Mouse (Mus musculus): ENCODE measurements around the gene Pitpna.

Gene Pitpna

DNA sequence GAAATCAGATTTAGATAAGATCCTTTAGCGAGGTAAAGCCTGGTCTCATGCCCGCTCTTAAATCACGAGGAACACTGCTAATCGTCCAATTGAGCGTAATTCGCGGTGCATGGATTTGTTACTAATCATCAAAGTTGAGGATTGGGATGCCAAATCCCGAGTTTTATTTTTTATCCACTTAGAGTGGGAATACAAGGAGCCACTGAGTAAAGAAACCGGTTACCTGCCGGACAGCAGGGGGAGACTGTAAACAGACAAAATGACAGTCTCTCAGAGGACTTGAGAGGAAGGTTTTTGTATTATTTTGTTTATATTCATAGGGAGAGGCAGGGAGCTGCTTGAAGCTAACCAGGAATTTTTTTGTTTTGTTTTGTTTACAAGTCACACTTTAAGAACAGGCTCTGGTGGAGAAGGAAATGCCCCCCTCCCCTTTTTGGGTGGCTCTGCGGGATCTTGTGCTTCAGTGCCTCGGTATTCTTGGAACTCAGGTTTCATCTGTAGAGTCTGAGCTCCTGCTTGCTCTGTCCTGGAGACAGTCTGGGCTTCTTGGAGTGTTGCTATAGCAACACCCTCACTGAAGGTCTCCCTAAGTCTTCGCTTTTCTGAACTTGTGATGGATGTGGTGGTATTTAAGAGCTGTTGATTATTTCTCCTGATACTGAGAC is 43.8 kb downstream of the Pitpna start:
- no peak for DNase-seq (ENCODE audit: low read depth in 1 of 2, low spot score in 2 of 2)

DNA sequence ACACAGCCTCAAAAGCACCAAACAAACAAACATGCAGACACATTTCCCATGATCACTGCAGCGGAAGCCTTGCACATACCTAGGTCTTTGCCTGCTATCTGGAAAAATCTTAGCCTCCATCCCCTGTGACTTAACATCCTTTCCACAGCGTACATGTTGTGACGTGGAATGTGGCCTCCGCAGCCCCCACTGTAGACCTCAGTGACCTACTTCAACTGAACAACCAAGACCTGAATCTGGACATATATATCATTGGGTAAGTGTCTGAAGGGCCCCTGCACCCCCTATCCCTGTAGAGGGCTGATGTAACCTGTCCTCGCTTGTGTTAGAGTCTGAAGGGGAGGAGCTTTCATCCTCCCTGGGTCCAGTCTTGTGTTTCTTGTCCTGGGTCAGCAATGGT is 45.0 kb downstream of the Pitpna start:
- DNase-seq (ENCODE audit: low read depth in 1 of 2, low spot score in 2 of 2): no peak

- DNase-seq (ENCODE audit: low read depth in 1 of 2, low spot score in 2 of 2): no peak
These were observed 46.9 kb downstream of the Pitpna start for GRCm38 (mm10) chr11:75634801-75635200.

- no peak for DNase-seq (ENCODE audit: low read depth in 1 of 2, low spot score in 2 of 2)
These were observed 47.4 kb downstream of the Pitpna start for GRCm38 (mm10) chr11:75635315-75635714.

DNA sequence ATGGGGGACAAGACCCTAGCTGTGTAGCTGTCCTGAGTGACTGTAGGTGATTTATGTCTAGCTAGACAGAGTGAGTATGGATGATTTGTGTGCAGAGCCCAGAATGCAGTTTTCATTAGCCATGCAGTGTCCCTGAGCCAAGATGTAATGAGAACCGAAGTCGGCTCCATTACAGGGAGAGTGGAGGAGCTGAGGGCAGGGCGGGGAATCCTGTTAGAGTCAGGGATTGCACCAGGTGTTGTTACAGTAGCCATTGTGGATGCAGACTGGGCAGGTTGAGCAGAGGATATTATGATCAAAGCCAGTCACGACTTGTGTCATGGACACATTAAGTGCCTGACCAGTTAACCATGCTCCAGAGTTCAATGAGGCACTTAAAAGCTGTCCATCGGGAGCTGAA is 55.4 kb downstream of the Pitpna start:
- DNase-seq (ENCODE audit: low read depth in 1 of 2, low spot score in 2 of 2): no peak

DNA sequence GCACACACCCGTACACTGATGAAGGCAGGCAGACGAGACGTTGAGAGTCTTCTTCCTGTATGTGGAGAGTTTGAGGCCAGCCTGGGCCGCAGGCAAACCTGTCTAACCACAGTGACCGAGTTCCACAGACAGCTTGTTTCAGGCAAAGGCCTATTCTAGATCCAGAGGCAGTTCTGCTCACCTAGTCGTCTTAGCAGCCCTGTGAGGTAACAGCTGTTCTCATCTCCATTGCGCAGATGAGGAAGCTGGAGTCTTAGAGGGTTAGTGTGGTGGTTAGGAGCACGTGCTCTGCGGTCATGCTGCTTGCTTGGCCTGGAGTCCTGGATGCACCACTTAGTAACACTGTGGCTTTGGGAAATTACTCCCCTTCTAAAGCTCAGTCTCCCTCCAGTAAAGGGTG is 56.8 kb downstream of the Pitpna start:
- peak; percentile 33 to 41 for DNase-seq (ENCODE audit: low read depth in 1 of 2, low spot score in 2 of 2)

DNA sequence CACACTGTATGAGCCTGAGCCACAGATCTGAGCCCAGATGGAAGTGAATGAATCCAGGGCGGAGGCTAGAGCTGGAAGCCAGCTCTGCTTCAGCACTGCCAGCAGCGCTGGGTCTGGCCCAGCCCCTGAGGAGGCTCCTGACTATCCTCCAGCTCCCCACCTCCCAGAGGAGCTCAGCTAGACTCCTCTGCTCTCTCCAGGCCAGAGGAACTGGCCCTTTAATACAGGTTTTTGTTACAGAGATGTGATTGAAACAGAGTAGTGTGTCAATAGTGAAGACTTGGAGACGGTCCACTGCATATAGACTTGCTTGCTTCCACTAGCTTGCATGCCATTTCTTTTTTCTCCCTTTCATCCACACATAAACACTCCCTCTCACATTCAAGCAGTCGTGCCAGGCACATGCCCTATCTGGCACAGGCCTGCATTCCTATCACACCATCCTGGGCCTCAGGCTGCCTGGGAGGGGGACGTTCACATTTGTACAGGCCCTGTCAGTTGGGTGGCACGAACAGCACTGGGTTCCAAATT is 59.8 kb downstream of the Pitpna start:
- DNase-seq (ENCODE audit: low read depth in 1 of 2, low spot score in 2 of 2): no peak

DNA sequence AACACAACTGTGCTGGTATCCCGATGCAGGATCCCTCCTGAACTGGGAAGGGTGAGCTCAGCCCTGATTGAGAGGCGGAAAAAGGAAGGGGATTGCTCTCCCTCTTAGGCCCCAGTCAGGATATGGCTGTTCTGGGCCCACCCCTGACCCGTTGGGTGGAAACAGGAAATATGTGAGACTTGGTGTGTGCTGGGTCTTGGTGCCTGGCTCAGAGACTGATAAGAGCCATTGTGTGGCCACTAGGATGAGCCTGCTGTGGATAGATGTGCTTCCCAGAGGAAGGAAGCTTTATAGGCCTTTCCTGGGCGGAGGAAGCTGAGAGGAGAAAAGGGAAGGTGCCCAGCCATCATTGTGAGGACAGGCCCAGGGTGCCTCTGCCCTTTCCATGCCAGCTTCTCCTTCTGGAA is 61.3 kb downstream of the Pitpna start:
- no peak for DNase-seq (ENCODE audit: low read depth in 1 of 2, low spot score in 2 of 2)

DNA sequence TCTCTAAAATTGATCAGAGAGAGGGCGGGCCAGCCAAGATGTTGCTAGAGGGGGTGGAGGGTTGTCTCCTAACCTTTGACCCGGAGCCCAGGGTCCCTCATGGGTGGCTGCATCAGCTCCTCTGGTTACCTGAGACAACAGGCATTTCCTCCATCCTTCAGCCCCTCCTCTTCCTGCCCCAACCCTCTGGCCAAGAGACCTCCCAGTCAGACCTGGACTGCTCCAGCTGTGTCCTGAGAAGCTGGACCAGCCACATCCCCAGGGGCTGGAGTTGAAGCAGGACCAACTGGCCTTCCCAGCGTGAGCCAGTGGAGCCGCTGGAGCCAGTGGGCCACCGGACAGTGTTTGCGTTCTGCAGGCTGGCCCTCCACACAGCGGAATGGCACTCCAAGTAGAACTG is 62.4 kb downstream of the Pitpna start, which contains the start of gene Myo1c:
Gene Myo1c (plus strand): TSS at position 194 of the 400 bp plus-strand sequence.
- no peak for DNase-seq (ENCODE audit: low read depth in 1 of 2, low spot score in 2 of 2)

- DNase-seq (ENCODE audit: low read depth in 1 of 2, low spot score in 2 of 2): peak; percentile 27 to 61
These were observed 63.1 kb downstream of the Pitpna start for GRCm38 (mm10) chr11:75650958-75651425.

- DNase-seq (ENCODE audit: low read depth in 1 of 2, low spot score in 2 of 2): peak; percentile 35 to 74
These were observed 63.7 kb downstream of the Pitpna start for GRCm38 (mm10) chr11:75651426-75652221.

- no peak for DNase-seq (ENCODE audit: low read depth in 1 of 2, low spot score in 2 of 2)
These were observed 64.5 kb downstream of the Pitpna start for GRCm38 (mm10) chr11:75652222-75652941.

DNA sequence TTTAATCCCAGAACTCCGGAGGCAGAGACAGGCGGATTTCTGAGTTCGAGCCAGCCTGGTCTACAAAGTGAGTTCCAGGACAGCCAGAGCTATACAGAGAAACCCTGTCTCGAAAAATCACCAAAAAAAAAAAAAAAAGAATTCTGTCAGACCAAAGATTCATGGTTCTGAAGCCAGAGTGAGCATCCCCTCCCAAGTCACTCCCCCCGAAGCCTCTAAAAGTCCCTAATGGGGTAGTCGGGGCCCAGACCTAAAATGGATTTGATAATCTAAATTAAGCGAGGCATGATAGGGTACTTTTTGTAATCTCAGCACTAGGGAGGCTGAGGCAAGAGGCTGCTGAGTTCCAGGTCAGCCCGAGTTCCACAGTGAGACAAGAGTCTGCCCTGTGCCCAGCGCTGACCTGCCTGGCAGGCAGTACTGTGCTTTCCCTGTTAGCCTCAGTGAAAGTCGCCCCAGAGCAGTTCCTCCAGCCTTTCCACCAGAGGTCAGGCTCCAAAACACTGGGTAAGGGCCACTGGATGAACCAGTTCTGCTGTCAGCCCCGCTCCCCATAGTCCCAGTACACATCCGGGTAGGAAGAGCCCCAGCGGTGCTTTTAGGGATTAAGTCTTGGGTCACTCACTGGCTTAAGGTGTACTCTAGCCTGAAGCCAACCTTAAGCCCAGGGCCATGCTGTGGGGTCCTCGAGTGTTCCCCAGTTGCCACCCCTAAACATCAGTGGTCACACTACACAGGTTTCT is 65.2 kb downstream of the Pitpna start:
- peak in 1 of 2 experiments; percentile 40 for DNase-seq (ENCODE audit: low read depth in 1 of 2, low spot score in 2 of 2)

- peak; percentile 80 to 90 for DNase-seq (ENCODE audit: low read depth in 1 of 2, low spot score in 2 of 2)
These were observed 66.0 kb downstream of the Pitpna start for GRCm38 (mm10) chr11:75653781-75654470.

DNA sequence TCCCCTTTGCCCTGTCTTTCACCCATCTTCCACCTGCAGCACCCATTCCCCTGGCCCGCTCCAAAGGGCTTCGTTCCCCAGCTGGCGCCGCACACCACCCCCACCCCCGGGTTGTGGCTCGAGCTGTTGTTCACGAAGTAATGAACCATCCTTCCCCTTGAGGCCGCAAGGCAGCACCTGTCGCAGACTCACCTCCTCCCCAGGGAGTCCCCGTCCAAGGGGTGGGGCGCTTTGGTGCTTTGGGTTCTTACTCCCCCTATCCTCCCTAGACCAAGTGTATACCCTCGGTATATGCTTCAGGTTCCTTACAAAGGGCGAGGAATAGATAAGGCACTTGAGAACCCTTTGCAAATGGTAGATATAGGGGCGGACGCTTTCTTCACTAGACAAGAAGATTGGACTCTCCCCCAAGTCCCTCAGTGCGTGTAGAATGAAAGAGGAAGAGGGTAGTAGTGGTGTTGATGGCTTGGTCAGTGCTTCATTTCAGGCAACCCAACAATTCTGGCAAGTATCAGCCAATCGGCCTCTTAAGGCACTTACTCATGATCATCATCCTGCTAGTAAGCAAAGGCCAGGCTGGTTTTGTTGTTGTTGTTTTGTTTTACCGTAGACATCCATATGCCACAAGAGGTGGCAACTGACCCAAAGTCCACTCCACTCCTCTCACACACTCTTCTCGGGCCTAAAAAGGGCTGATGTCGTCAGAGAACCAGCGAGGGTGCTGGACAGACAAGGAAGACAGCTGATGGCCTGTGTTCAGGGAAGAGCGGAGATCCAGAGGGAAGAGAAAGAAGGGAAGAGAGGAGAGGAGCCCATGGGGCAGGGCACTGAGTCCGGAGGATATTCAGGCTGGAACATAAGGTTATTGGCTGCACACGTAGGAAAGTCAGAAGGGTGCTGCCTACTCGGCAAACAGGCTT is 66.8 kb downstream of the Pitpna start:
- peak in 1 of 2 experiments; percentile 40 for DNase-seq (ENCODE audit: low read depth in 1 of 2, low spot score in 2 of 2)

DNA sequence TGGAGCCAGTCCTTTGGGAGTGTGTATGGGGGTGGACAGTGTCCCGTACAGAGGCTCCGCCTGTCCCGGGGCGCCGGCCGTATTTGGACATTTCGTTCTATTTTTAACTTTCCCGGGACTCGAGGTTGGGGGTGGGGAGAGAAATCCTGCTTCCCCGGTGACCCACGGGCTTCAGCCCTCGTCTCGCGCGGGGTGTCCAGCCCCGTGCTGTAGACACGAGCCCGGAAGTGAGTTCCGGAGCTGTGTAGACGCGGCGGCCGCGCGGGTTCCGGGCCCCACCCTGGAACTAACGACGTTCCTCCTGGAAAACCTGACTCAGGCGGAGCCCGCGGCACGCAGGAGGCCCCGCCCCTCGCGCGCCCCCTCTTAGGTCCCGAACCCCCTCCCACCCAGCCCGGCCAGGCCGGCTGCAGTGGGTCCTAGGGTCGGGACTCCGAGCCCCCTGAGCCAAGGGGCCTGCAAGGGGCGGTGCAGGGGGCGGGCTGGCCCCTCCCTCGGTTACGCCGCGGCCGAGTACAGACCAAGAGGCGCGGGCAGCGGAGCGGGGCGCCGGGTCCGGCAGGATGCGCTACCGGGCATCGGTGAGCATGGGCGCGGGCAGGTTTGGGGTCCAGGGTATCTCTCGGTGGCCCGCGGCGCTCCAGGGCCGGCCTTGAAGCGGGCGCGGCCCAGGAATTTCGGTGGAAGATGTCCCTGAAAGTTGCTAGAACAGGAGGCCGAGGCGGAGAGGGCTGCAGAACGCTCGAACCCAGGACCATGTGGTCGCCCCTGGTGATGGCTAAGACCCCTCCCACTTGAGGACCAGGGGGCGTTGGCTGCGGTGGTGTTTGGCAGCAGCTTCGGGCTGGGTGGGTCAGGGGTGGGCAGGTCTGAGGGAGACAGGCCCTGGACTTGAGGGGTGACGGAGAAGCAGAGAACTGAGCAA is 68.0 kb downstream of the Pitpna start:
- peak in 1 of 2 experiments; percentile 61 for DNase-seq (ENCODE audit: low read depth in 1 of 2, low spot score in 2 of 2)

DNA sequence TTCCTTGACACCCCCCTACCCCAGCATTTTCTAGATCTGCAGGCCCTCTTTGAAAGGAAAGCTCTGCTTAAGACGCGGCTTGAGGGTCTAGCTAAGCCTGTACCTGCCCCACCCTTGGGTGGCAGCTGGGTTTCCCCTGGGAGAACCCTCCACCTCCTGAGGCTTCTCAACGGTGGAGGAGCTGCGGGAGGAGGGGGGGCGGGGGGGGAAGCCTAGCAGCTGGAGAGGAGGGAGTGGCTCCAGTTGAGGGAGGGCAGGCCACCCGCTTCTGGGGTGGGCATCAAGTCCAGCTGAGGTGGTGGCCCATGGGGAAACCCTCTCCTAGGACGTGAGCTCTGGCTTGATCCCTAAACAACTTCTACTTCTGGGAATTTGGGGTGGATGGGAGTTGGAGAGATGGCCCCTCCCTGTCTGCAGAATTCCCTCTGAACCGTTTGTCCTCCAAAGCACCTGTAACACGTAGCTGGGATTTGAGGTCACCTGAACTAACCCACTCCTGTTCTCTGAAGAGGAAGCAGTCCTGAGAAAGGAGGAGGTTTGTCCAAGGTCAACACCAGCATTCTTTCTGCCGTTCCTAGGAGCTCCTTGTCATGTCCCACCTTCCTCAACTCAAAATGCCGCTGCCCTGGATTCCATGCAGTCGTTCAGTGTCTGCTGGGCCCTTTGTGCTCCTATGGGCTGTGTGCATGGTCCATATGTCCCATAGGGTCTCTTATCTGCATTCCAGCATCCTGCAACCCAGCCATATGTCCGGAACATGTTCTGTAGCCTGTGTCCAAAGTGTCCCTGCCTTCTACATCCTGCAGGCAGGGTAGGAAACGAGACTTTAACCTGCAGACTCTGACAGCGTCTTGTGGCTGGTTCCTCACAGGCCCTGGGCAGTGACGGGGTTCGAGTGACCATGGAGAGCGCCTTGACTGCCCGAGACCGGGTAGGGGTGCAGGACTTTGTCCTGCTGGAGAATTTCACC is 69.0 kb downstream of the Pitpna start:
- DNase-seq (ENCODE audit: low read depth in 1 of 2, low spot score in 2 of 2): no peak

Measured in monocyte, adult 2 months (primary cell).